Mouse (Mus musculus) thymus, adult 2 months (tissue): ENCODE data around the gene Cbarp. TPM values are rescaled to one million over a fixed set of nuclear protein-coding genes. Genes with fewer than 3 reads are reported as not detected.

Experiments used
- DNase-seq: peaks from one replicate; pipeline ENCODE4 v3.0.0; 2021
- H3K27ac ChIP-seq: fragments of 200-500 bp; 2 replicates; pipeline ENCODE4 v1.5.1; 2012; ENCODE audit warnings: low read length, control low read depth; ENCODE audit not compliant: control insufficient read depth, insufficient read depth
- H3K27me3 ChIP-seq: fragments of 200-500 bp; 2 replicates; pipeline ENCODE4 v1.6.1; 2012; ENCODE audit warnings: mild to moderate bottlenecking, low read length, moderate library complexity, mixed read lengths; ENCODE audit not compliant: control insufficient read depth, insufficient read depth
- H3K36me3 ChIP-seq: fragments of 200-500 bp; 2 replicates; pipeline ENCODE4 v1.6.1; 2012; ENCODE audit warnings: mild to moderate bottlenecking, low read length, moderate library complexity; ENCODE audit not compliant: control insufficient read depth, insufficient read depth
- H3K4me1 ChIP-seq: fragments of 200-500 bp; replicated peaks from 2 replicates; pipeline ENCODE4 v1.6.1; 2012; ENCODE audit warnings: low read length; ENCODE audit not compliant: control insufficient read depth, insufficient read depth
- H3K4me3 ChIP-seq: fragments of 200-500 bp; 2 replicates; pipeline ENCODE4 v1.5.1; 2012; ENCODE audit warnings: mild to moderate bottlenecking, low read length, control low read depth, moderate library complexity; ENCODE audit not compliant: control insufficient read depth, insufficient read depth
- CTCF ChIP-seq: fragments of 200-500 bp; IDR thresholded peaks from 2 replicates; pipeline ENCODE4 v1.5.1; 2012; ENCODE audit warnings: mild to moderate bottlenecking, control low read depth, low read length, moderate library complexity, borderline replicate concordance; ENCODE audit not compliant: control insufficient read depth, poor library complexity, insufficient read depth; ENCODE audit errors: extremely low read depth
- POLR2A ChIP-seq: fragments of 200-500 bp; IDR thresholded peaks from 2 replicates; pipeline ENCODE4 v1.6.1; 2012; ENCODE audit warnings: mild to moderate bottlenecking, low read length, control low read depth, moderate library complexity; ENCODE audit not compliant: control insufficient read depth, poor library complexity, insufficient read depth; ENCODE audit errors: extremely low read depth
- WGBS: fragments of 180-500 bp; shearing (Covaris S2); methylation state at CpG from one replicate; pipeline ENCODE4 v1.1.7; 2018; 5-methylcytosine and 5-hydroxymethylcytosine counted together
- polyA plus RNA-seq: library from polyadenylated mRNA; depleted of rRNA; stranded (reverse); fragments of >200 nt; gene quantifications from 2 replicates; pipeline ENCODE4 v1.2.3, GENCODE M21; 2012

Gene Cbarp
- polyA plus RNA-seq, 1 experiment = 34.0 TPM

DNA sequence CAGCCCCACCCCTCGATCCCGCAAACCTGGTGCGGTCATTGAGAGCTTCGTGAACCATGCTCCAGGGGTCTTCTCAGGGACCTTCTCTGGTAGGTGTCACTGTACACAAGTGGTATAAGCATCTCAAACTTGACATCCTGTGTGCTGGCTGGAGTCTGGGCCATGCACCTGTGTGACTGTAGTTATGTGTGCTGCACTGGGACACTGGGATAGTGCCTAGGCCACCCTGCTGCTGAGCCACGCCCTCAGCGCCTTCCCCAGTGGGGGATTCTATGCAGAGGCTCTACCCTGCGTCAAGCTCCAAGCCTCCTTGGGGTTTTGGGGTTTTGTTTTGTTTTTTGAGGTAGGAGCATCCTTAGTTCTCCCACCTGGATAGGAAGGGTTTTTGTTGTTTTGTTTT is 13.7 kb upstream of the Cbarp start:
- WGBS = 96% methylated on average over 7 of the region's 7 CpGs
- Histone ChIP-seq H3K4me3 (no peak overlapping the region), H3K27me3 (no peaks in the 10 kb centered on the region), H3K27ac (no peak overlapping the region), H3K36me3 (peaks cover 47% of the 10 kb centered on the region), H3K4me1 (peaks cover 50% of the 10 kb centered on the region)
- TF ChIP-seq POLR2A (no peak), CTCF (no peak)
- no peak for DNase-seq

DNA sequence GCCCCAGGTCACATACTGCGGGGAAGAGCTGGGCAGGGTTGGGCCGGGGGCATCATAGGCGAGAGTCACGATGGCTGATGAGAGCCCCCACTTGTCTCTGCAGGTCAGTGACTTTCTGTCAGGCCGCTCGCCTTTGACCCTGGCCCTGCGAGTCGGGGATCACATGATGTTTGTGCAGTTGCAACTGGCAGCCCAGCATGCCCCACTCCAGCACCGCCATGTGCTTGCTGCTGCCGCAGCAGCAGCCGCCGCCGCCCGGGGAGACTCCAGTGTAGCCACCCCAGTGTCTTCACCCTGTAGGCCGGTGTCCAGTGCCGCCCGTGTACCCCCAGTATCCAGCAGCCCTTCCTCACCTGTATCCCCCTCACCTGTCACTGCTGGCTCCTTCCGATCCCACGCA is 13.1 kb upstream of the Cbarp start:
- H3K4me3 ChIP-seq = no peak overlapping the region
- no peak overlapping the region for H3K27ac ChIP-seq
- peaks cover 47% of the 10 kb centered on the region for H3K36me3 ChIP-seq
- TF ChIP-seq POLR2A (no peak), CTCF (no peak)
- no peak for DNase-seq
- H3K4me1 ChIP-seq = peaks cover 43% of the 10 kb centered on the region
- WGBS = 98% methylated on average over 19 of the region's 19 CpGs
- H3K27me3 ChIP-seq = no peaks in the 10 kb centered on the region

DNA sequence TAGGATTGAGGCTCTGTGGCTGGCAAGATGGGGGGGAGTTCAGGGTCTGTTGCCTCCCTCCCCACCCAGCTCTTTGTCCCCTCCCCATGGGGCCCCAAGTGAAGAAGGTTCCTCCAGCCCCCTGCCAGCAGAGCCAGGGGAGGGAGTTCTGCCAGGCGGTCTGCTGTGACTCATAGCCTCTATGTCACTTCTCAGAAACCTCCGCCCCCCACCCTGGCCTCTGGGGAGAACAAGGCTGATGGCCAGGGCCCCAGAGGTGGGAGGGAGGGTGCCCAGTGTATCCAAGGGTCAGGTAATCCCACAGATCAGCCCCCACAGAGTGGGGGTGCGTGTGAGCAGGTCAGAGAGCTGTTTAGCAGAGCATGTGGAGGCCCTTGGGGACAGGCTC is 12.2 kb upstream of the Cbarp start:
- no peak for TF ChIP-seq POLR2A
- no peak for TF ChIP-seq CTCF
- DNase-seq = no peak
- WGBS = 75% methylated on average over 3 of the region's 3 CpGs
- H3K4me3 ChIP-seq = peak overlapping the region; percentile 96; the same call in 1 of the 2 replicates
- no peaks in the 10 kb centered on the region for H3K27me3 ChIP-seq
- H3K27ac ChIP-seq = peak overlapping the region; percentile 92; the same call in 1 of the 2 replicates
- H3K4me1 ChIP-seq = peaks cover 41% of the 10 kb centered on the region
- H3K36me3 ChIP-seq = peaks cover 47% of the 10 kb centered on the region

- peak overlapping the region; percentile 92 for H3K27ac ChIP-seq
- TF ChIP-seq CTCF = peak; percentile 18; the same call in 1 of the 2 replicates
- no peak for TF ChIP-seq POLR2A
- peaks cover 44% of the 10 kb centered on the region for H3K36me3 ChIP-seq
- no peak for DNase-seq
- 33% methylated on average over 15 of the region's 15 CpGs for WGBS
- H3K4me3 ChIP-seq = peak overlapping the region; percentile 96
- no peaks in the 10 kb centered on the region for H3K27me3 ChIP-seq
- H3K4me1 ChIP-seq = peaks cover 43% of the 10 kb centered on the region
Observed at GRCm38 (mm10) chr10:80152071-80152872, 11.6 kb upstream of the Cbarp start.

DNA sequence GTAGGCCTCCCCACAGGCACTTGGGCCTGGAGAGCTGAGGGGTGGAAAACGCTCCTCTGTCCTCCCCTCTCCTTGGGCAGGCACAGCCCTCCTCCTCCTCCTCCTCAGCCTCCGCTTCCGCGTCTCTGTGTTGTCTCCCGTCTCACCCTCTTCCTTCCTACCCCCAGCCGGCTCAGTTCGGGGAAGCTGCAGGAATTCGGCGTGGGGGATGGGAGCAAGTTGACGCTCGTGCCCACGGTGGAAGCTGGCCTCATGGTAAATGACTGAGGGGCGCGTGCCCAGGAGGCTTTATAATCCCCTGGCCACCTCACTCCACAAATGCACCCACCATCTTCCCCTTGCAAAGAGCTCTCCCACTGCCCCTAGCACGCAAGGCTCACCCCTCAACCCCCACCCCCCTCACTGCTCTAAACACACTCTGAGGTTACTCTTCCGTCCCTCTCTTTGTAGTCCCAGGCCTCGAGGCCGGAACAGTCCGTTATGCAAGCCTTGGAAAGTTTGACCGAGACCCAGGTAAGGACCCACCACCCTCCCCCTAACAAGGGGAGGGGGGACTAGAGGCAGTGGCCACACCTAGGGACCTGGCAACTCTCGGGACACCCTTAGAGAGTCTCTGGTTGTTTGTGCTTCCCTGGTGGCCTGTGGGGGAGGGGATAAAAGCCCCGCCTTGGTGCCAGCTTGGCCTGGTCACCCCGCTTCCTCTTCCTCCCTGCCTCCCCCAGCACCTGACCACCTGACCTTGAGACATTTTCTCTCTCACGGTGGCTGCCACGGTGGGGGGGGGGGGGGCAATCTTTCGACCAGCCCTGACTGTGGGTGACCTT is 10.8 kb upstream of the Cbarp start:
- no peak for TF ChIP-seq CTCF
- peak; percentile 57; the same call in 1 of the 2 replicates for TF ChIP-seq POLR2A
- 3% methylated on average over 26 of the region's 26 CpGs for WGBS
- peak; percentile 75 for DNase-seq
- Histone ChIP-seq H3K27ac (peak overlapping the region; percentile 92), H3K36me3 (peaks cover 36% of the 10 kb centered on the region), H3K4me3 (peak overlapping the region; percentile 96), H3K27me3 (no peaks in the 10 kb centered on the region), H3K4me1 (peaks cover 41% of the 10 kb centered on the region)

- under 1% methylated on average over 64 of the region's 71 CpGs for WGBS
Observed at GRCm38 (mm10) chr10:80150226-80151210, 9.9 kb upstream of the Cbarp start.

More at GRCm38 (mm10) chr10:80150226-80151210, 9.9 kb upstream of the Cbarp start:
- Histone ChIP-seq H3K4me1 (peaks cover 35% of the 10 kb centered on the region), H3K36me3 (peaks cover 27% of the 10 kb centered on the region), H3K27me3 (no peaks in the 10 kb centered on the region), H3K4me3 (peak overlapping the region; percentile 96), H3K27ac (peak overlapping the region; percentile 92)
- TF ChIP-seq POLR2A = peak; percentile 77
- peak; percentile 3; the same call in 1 of the 2 replicates for TF ChIP-seq CTCF
- peak; percentile 82 for DNase-seq
